Mouse (Mus musculus): ENCODE data around the gene Ring1.
"Not testable (repeated sequence)": the region's sequence is repeated elsewhere in the genome, so short reads cannot be mapped to it uniquely, and the experiment has no call there.

The Ring1 gene

GRCm38 (mm10) chr17:33991788-33992664 is 32.5 kb downstream of the Ring1 start:
- DNase-seq (ENCODE audit: low spot score): no peak

DNA sequence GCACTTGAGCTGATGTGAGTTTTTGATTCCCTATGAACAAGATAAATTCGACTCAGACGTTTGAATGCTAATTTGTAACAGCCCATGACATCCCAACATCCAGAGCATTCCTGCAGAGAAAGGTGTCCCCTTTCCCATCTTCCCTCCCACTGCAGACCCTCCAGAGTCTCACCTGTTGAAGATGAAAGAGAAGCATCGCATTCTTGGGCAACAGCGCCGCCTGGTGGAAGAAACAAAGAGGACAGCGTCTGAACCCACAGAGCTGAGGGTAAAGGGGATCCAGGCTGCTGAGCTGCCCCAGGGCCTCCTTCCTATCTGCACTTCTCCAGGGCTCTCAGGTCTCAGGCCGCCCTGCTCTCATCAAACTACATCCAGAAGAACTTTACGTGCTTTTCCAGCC is 42.3 kb downstream of the Ring1 start:
- not testable (repeated sequence) for DNase-seq (ENCODE audit: low spot score)

DNA sequence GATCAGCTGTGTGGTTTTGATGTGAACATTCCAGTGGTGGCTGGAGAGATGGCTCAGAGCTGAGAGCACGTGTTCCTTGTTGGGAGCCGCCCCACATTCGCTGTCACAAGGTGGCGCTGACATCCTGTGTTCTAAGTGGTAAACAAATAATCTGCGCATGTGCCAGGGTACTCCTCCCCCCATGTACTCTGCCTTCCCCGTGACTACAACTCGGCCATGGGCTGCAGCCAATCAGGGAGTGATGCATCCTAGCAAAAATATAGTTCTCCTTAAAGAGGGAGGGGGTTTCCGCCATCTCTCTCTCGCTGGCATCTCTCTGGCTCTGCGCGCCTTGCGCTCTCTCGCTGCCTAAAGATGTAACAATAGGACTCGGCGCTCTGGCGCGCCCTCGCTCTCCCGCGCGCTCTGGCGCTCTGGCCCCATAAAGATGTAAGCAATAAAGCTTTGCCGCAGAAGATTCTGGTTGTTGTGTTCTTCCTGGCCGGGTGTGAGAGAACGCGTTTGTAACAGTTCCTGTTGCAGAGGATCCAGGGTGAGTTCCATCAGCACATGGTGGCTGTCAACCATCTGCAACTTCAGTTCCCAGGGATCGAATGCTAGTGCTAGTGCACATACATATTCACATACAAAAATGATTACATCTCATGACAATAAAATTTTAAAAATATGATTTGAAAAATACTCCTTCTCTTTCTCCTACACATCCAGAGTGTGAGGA is 43.1 kb downstream of the Ring1 start:
- DNase-seq (ENCODE audit: low spot score): peak; percentile 89

- no peak for DNase-seq (ENCODE audit: low spot score)
Observed at GRCm38 (mm10) chr17:33980181-33981035, 44.1 kb downstream of the Ring1 start.

- DNase-seq (ENCODE audit: low spot score): no peak
Observed at GRCm38 (mm10) chr17:33979512-33980050, 44.9 kb downstream of the Ring1 start.

- no peak for DNase-seq (ENCODE audit: low spot score)
Observed at GRCm38 (mm10) chr17:33978631-33979031, 45.8 kb downstream of the Ring1 start.

DNA sequence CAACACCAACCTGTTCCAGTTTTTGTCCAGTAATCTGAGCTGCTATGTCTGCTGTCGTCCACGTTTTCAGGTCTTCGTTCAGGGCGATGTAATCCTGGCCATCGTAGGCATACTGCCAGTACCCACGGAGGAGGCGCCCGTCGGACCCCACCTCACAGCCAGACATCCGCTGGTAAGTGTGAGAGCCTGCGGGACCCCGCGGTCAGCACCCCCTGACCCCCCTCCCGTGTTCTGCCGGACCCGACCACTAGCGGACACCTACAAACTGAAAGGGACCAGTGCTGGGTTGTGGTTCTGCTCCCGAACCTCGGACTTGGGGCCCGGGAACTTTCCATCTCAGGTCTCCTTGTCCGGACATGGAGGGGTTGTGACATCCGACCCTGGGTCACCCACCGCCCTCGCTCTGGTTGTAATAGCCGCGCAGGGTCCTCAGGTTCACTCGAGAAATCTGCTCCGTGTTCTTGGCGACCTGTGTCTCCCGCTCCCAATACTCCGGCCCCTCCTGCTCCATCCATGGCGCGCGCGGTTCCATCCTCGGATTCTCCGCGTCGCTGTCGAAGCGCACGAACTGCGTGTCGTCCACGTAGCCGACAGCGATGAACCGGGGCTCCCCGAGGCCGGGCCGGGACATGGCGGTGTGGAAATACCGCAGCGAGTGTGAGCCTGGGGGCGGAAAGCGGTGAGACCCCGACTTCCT is 46.5 kb downstream of the Ring1 start:
- DNase-seq (ENCODE audit: low spot score): no peak

DNA sequence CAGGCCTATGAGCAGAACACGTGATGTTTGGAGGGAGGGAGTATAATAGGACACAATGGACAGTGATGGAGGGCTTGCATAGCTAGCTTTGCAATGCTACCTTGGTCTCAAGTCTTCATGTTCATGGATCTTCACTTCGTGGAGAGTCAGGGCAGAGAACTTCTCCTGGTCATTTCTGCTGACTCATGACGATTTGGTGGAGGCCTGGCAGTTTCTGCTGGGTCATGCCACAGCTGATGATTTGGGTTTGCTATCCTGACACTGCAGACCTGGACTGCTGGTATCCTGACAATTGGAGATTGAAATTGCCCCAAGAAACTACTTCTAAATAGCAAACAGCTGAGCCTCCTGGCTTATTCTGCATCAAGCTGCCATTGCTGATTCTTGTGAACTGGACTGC is 50.9 kb downstream of the Ring1 start:
- DNase-seq (ENCODE audit: low spot score): no peak

- DNase-seq (ENCODE audit: low spot score): no peak
Observed at GRCm38 (mm10) chr17:33972691-33973090, 51.8 kb downstream of the Ring1 start.
